Mouse (Mus musculus): ENCODE measurements around the gene Plcb1.

- TF ChIP-seq POLR2A (IDR thresholded peaks at IDR 0.05; ENCODE audit: borderline replicate concordance, extremely low read depth, low read depth, low read length), result no peak
- TF ChIP-seq CTCF (IDR thresholded peaks at IDR 0.05; ENCODE audit: insufficient read depth, low read length), result no peak
Observed at GRCm38 (mm10) chr2:135015501-135015900, 229.6 kb downstream of the Plcb1 start.

All from lung, adult 2 months (tissue).